Mouse (Mus musculus) ES-E14 (cell line): ENCODE results near the gene Brpf1. TPM values are rescaled to one million over a fixed set of nuclear protein-coding genes. Genes with fewer than 3 reads are reported as not detected.
A peak's percentile ranks its signal among the peaks of the same experiment; 100 is the strongest.

ENCODE experiments used
- DNase-seq: peaks from one replicate; pipeline ENCODE4 v3.0.0-alpha.2; 2013; ENCODE audit warnings: low read depth, low spot score
- H3K27ac ChIP-seq: 2 replicates; pipeline ENCODE4 v1.5.1; 2012; ENCODE audit warnings: low read depth, mild to moderate bottlenecking, low read length, moderate library complexity, mixed read lengths; ENCODE audit not compliant: poor library complexity, insufficient read depth, severe bottlenecking
- H3K36me3 ChIP-seq: 2 replicates; pipeline ENCODE4 v1.6.1; 2012; ENCODE audit warnings: mild to moderate bottlenecking, low read length, moderate library complexity, mixed read lengths; ENCODE audit not compliant: control insufficient read depth, poor library complexity, insufficient read depth, severe bottlenecking
- H3K4me1 ChIP-seq, 2 experiments: fragments of 150-350 bp in 1 of 2; sonication (generic) in 1 of 2; 2 replicates each; pipeline ENCODE4 v1.6.1; 2012; ENCODE audit warnings: low read length in 2 of 2, mild to moderate bottlenecking in 1 of 2, mixed read lengths in 1 of 2; ENCODE audit not compliant: control insufficient read depth in 2 of 2, insufficient read depth in 2 of 2, poor library complexity in 1 of 2
- H3K4me3 ChIP-seq, 2 experiments: fragments of 150-350 bp in 1 of 2; sonication (generic) in 1 of 2; 2 replicates each; pipeline ENCODE4 v1.5.1; 2012; ENCODE audit warnings: low read length in 2 of 2, low read depth in 1 of 2, mild to moderate bottlenecking in 1 of 2, mixed read lengths in 1 of 2; ENCODE audit not compliant: insufficient read depth in 1 of 2, poor library complexity in 1 of 2, severe bottlenecking in 1 of 2
- H3K9ac ChIP-seq: 2 replicates; pipeline ENCODE4 v1.6.1; 2012; ENCODE audit warnings: low read depth, mild to moderate bottlenecking, low read length, mixed read lengths; ENCODE audit not compliant: poor library complexity, insufficient read depth, severe bottlenecking
- H3K9me3 ChIP-seq: fragments of 150-350 bp; sonication (generic); 2 replicates; pipeline ENCODE4 v1.6.1; 2012; ENCODE audit warnings: low read depth, mild to moderate bottlenecking, low read length; ENCODE audit not compliant: control insufficient read depth, insufficient read depth
- CHD2 ChIP-seq: IDR thresholded peaks from 2 replicates; pipeline ENCODE4 v1.6.1; 2014; ENCODE audit warnings: mild to moderate bottlenecking, low read depth, low read length, inconsistent platforms
- HCFC1 ChIP-seq: IDR thresholded peaks from 2 replicates; pipeline ENCODE4 v1.6.1; 2012; ENCODE audit warnings: low read length, inconsistent platforms, borderline replicate concordance; ENCODE audit not compliant: insufficient read depth
- MAFK ChIP-seq: IDR thresholded peaks from 2 replicates; pipeline ENCODE4 v1.6.1; 2014; ENCODE audit warnings: mild to moderate bottlenecking, low read depth, low read length, inconsistent platforms; ENCODE audit not compliant: insufficient read depth
- ZC3H11A ChIP-seq: IDR thresholded peaks from 2 replicates; pipeline ENCODE4 v1.6.1; 2012; ENCODE audit warnings: low read depth, mild to moderate bottlenecking, inconsistent platforms, low read length, borderline replicate concordance
- ZNF384 ChIP-seq: IDR thresholded peaks from 2 replicates; pipeline ENCODE4 v1.6.1; 2012; ENCODE audit warnings: low read depth, low read length, inconsistent platforms
- in situ Hi-C, 2 experiments: fragments of 600-800 bp; cut with MboI; formaldehyde crosslinking; loops; one replicate each; pipeline ENCODE4 v1.15.1; 2025; ENCODE audit warnings: low sequenced_read_pairs in 2 of 2, inconsistent platforms in 1 of 2; ENCODE audit not compliant: unreplicated experiment in 2 of 2
- total RNA-seq: library from RNA; depleted of rRNA; stranded (reverse); fragments of 300-350 nt; gene quantifications from 2 replicates; pipeline ENCODE4 v1.2.3, GENCODE M21; 2012

The Brpf1 gene
- total RNA-seq, 1 experiment = 38.8 TPM

DNA sequence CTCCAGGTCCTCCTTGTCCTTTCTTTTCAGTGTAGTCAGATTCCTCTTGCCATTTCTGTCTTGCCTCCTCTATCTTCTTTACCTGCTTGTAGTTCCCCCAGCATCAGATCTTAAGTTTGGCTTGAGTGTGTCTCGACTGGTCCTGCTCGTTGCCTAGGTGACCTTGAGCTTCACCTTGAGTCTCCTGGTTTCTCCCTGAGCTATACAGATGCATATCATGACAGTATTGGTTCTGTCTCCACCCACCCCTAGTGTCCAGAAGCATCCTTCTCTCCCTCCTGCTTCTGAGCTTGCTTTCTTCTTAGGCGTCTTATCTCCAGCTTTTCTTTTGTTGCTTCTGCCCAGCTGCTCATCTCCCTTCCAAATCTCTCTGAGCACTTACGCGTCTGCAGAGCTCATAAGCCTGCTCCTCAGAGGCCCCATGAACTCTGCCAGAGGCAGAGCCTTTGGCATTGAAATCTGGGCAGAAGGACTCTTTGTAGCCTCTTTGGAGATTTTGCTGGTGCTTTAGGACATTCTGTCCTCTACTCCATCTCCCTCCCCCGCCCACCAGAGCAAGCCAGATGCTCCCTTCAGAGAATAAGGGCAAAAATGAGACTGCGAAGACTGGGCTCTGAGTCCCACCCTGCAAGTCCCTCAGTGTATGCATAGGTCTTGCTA is 39.8 kb upstream of the Brpf1 start:
- no peaks in the 10 kb centered on the region for H3K9me3 ChIP-seq
- H3K9ac ChIP-seq = no peak overlapping the region
- no peak overlapping the region for H3K4me3 ChIP-seq
- peak overlapping the region; percentile 43; the same call in 1 of the 2 replicates for H3K27ac ChIP-seq
- H3K36me3 ChIP-seq = peaks cover 46% of the 10 kb centered on the region
- in situ Hi-C loops = no loop called here
- H3K4me1 ChIP-seq = peaks cover 2 to 11% of the 10 kb centered on the region in 2 experiments; a peak in 3 of 4 replicates
- no peak for DNase-seq
- TF ChIP-seq ZC3H11A = no peak
- no peak for TF ChIP-seq MAFK
- TF ChIP-seq ZNF384 = no peak
- no peak for TF ChIP-seq HCFC1
- TF ChIP-seq CHD2 = no peak

DNA sequence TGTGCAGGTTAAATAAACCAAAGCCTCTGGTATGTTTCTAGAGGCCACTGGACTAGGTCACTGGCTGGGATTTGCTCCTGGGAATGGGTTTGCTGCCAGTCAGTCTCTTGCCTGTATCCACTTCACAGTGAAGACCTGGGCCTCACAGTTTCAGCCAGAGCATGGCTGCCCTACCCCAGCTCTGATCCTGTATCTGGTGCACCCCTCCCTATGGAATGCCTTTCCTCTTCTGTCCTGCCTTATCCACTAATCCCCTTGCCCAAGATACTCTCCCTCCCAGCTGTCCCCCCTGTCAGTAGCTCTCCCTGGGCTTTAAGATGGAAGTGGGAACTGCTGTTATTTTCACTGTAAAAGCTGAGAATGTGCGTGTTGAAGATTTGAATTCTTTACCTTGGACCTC is 38.9 kb upstream of the Brpf1 start:
- peaks cover 43% of the 10 kb centered on the region for H3K36me3 ChIP-seq
- TF ChIP-seq ZNF384 (no peak), CHD2 (no peak), MAFK (no peak), HCFC1 (no peak), ZC3H11A (no peak)
- no peak overlapping the region for H3K4me3 ChIP-seq
- in situ Hi-C loops = no loop called here
- DNase-seq = no peak
- peaks cover 2 to 11% of the 10 kb centered on the region in 2 experiments; a peak in 3 of 4 replicates for H3K4me1 ChIP-seq
- no peak overlapping the region for H3K9ac ChIP-seq
- no peaks in the 10 kb centered on the region for H3K9me3 ChIP-seq
- H3K27ac ChIP-seq = no peak overlapping the region

- no peak overlapping the region for H3K9ac ChIP-seq
- no peak for TF ChIP-seq ZC3H11A
- no peak for TF ChIP-seq CHD2
- no peak for TF ChIP-seq MAFK
- TF ChIP-seq ZNF384 = no peak
- no peak for TF ChIP-seq HCFC1
- DNase-seq = no peak
- H3K27ac ChIP-seq = no peak overlapping the region
- H3K4me1 ChIP-seq = peaks cover 0 to 5% of the 10 kb centered on the region in 2 experiments; a peak in 1 of 4 replicates
- peaks cover 37% of the 10 kb centered on the region for H3K36me3 ChIP-seq
- H3K4me3 ChIP-seq = no peak overlapping the region
- no peaks in the 10 kb centered on the region for H3K9me3 ChIP-seq
- in situ Hi-C loops = no loop called here
Observed at GRCm38 (mm10) chr6:113272365-113272764, 34.6 kb upstream of the Brpf1 start.

DNA sequence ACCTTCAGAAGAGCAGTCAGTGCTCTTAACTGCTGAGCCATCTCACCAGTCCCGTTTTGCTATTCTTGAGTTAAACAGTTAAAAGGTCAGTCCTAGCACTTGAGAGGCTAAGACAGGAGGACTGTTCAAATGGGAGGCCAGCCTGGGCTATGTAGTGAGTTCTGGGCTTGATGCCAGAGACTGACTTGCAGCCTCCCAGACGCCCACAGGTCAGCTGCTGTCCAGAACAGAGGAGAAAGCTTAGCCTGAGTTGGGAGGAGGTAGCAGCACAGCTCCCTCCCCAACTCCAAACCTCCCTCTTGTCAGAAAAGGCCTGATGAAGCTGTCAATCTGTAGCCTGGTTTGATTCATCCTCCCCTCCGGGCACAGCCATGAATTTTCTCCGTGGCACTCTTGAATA is 30.1 kb upstream of the Brpf1 start:
- H3K36me3 ChIP-seq = peaks cover 8% of the 10 kb centered on the region

More for the DNA sequence above, 30.1 kb upstream of the Brpf1 start:
- no peak overlapping the region for H3K4me3 ChIP-seq
- H3K9ac ChIP-seq = no peak overlapping the region
- no peaks in the 10 kb centered on the region for H3K9me3 ChIP-seq
- H3K4me1 ChIP-seq = no peaks in the 10 kb centered on the region
- TF ChIP-seq MAFK = no peak
- TF ChIP-seq ZC3H11A = no peak
- no peak for TF ChIP-seq HCFC1
- TF ChIP-seq CHD2 = no peak
- no peak for TF ChIP-seq ZNF384
- in situ Hi-C loops = no loop called here
- no peak for DNase-seq
- no peak overlapping the region for H3K27ac ChIP-seq
